Mouse (Mus musculus) frontal cortex, postnatal 36 days (tissue): ENCODE results near the gene Hoxc8.

ENCODE experiments used
- DNase-seq, 2 experiments: peaks; one replicate each; pipeline ENCODE4 v3.0.0; 2022; ENCODE audit warnings: low spot score in 2 of 2

Gene Hoxc8

GRCm38 (mm10) chr15:103009265-103010111, 19.1 kb downstream of the Hoxc8 start:
- DNase-seq: no peak

GRCm38 (mm10) chr15:103010112-103010846, 19.9 kb downstream of the Hoxc8 start:
- no peak for DNase-seq

GRCm38 (mm10) chr15:103010847-103011555, 20.6 kb downstream of the Hoxc8 start:
- no peak for DNase-seq

DNA sequence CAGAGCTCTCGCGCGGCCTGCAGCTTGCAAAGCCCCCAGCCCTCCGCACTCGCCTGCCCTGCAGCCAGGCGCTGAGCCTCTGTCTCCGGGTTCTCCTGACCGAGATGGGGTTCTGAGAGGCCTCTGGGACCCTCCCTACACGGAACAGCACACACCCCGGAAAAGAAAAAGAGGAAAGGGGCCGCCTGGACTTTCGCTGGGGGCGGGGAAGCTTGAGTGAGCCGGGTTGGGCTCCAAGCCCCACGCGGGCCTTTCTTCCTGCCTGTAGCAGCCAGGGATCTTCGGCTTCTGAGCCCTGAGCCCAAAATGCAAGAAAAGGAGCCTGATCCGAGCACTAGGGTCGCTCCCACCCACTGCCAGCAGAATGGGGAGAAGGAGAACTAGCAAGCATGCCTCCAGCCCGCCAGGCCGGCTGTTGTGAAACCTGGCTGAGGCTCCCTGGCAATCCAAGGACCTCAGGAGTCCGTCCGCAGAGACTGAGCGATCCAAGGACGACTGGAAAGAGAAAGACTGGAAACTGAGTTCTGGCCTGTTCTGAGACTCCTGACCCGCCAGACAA, 21.6 kb downstream of the Hoxc8 start:
- DNase-seq: no peak

GRCm38 (mm10) chr15:103013238-103013984, 23.0 kb downstream of the Hoxc8 start:
- no peak for DNase-seq

- DNase-seq: no peak
These were observed 24.0 kb downstream of the Hoxc8 start for GRCm38 (mm10) chr15:103014166-103015008.

DNA sequence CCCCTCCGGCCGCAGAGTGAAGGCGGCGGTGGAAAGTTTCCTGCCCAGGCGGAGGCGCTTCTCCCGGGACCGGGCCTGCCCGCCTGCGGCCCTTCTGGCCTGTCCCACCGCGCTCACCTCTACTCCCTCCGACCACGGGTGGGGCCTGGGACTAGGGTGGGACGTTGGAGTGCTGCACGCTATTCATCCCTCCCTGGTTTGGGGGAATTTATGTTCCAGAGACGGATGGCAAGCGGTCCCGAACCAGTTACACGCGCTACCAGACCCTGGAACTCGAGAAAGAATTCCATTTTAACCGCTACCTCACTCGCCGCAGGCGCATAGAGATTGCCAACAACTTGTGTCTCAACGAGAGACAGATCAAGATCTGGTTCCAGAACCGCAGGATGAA, 24.6 kb downstream of the Hoxc8 start:
- no peak for DNase-seq

- DNase-seq: no peak
These were observed 25.2 kb downstream of the Hoxc8 start for GRCm38 (mm10) chr15:103015406-103016166.

- no peak for DNase-seq
These were observed 28.2 kb downstream of the Hoxc8 start, which contains the start of gene Hoxc4 for GRCm38 (mm10) chr15:103018636-103019035. TSS of gene Hoxc4 (plus strand) at chr15:103018934.

DNA sequence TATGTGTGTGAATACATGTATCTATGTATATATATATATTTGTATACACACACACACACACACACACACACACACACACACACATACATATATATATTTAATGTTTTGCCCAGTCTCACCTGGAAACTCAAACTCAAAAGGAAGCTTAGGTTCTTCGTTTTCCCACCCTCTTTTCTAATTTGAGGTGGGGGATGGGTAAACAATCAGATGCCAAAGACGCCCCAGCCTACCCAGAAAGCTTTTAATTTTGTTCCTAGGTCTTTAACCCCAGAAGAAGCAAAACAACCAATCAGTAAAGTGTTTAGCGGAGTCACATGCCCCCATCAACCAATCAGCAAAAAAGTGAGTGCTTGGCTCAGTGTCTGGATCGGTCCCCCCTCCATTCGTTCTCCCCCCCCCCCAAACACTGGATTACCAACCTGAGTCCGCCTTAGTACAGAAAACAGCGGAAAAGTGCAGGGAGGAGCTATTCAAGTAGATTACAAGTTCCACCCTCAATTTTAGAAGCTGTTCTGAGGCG, 30.6 kb downstream of the Hoxc8 start:
- no peak for DNase-seq

- no peak for DNase-seq
These were observed 31.1 kb downstream of the Hoxc8 start for GRCm38 (mm10) chr15:103021544-103021943.

DNA sequence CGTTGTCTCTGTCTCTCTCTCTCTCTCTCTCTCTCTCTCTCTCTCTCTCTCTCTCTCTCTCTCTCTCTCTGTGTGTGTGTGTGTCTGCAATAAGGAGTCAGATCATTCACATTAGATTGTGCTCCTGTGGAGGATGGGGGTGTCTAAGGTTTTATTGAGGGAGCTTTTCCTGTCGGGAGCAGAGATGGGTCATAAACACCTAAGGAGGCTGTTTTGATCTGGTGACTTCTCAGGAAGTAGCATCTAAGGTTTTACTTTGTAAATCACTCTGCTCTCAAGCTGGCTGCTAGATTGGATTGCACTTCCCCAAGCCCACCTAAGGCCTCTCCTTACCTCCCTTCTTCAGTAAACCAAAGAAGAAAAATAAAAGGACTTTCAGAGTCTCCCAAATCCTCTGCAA, 33.7 kb downstream of the Hoxc8 start:
- no peak for DNase-seq

GRCm38 (mm10) chr15:103027266-103028235, 37.1 kb downstream of the Hoxc8 start:
- no peak for DNase-seq

DNA sequence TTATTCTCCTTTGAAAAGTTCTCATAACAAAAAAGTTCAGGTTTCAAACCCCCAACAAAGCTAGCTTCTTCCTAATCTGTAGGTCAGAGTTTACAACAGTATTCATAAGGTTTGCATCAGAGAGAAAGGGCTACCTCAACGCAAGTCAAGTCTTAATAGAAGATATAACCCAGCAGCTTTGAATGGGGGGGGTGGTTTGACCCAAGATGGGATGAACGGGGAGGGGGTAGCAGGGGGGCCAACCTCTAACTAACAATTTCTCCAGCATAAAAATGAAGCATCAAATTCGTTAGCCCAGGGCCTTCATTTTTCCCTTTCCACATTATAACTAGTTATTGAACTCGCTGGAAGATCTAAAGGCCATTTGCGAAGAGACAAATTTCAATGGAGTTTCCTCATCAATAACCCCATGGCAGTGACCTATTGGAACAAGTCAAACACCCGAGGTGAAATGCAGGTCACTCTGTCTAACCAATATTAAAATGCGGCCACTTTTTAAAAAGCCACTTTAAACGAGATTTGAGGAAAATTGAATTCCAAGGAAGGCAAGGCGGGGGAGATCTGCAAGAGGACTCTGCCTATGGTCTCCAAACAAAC, 38.6 kb downstream of the Hoxc8 start:
- DNase-seq: no peak

DNA sequence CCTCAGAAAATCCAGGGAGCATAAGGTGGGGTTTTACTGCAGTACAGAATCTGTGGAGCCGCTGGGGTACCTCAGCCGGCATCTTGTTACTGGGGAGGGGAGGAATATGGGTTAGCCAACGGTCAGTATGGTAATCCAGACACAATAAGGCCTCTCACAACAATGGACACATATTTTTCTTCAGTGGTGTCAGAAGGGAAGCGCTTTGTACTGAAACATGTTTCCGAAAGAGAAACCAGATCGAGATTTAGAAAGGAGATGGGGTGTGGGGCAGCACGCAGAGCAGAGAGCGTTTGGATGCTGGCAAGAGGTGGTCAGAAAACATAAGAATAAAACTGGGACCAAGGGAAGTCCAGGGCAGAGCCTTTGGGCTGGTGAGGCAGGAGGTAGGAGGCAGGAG, 39.7 kb downstream of the Hoxc8 start:
- no peak for DNase-seq

DNA sequence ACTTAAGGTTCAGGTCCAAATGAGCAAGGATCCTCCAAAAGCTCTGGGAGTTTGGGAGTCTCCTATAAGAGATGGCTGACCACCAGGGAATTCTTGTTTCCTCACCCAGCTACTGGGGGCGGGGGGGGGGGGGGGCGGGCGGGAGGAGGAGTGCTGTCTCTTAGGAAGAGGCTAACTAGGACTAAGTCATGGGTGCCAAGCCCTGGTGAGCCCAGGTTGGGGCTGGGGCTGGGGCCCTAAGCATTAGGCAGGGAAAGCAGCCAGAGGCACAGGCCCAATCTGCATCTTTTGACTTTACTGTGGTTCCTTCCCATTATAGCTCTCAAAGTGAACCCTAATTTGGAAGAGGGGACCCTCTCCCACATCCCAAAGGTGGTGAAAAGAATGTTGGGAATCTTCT, 41.8 kb downstream of the Hoxc8 start:
- no peak for DNase-seq

DNA sequence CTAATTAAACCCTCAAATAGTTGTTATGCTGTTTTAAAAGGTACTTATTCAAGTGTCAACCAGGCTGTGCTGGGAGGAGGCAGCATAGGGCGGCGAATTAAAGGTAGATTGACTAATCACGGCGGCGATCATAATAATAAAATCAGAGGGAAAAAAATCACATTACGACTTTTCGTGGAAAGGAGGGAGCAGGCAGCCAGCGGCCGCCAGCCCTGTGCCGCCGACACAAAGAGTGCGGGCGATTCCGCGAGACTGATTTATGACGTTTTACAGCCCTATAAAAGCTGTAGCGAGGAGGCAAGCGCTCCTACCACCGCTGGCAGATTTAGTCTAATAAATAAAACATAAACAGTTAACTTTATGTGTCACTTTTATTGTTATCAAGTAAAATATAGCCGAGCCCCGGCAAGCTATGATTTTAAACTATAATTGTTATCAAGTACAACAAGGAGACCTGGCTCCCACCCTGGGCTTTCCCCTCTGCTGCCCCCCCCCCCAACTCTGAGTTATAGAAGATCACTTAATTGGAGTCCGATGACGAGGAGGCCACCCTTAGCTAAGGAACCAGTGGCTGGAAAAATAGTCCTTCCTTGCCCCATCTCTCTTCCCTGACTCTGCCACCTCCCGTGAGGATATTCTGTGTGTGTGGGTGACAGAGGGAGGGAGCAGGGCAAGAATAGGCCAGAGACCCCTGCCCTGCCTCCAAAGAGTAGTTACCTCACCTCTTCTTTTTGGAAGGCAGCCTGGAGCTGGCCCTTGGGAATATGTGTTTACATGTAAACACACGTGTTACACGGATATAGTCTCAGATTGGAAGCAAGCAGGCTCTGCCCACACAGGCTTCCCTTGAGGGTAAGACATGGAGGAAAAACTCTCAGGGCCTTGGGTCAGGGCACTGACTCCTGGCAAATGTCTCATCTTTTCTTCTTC, 42.5 kb downstream of the Hoxc8 start:
- DNase-seq: no peak
